Mouse (Mus musculus) cerebellum, adult (tissue): Measurements from ENCODE around the gene Gm4312.
"Not testable (repeated sequence)": the region's sequence is repeated elsewhere in the genome, so short reads cannot be mapped to it uniquely, and the experiment has no call there.

ENCODE experiments used
- ATAC-seq: cut with Nextera tagmentation; 2 replicates; pipeline ENCODE4 v1.9.2; 2017; ENCODE audit warnings: mild to moderate bottlenecking, moderate library complexity, mixed read lengths; ENCODE audit not compliant: insufficient number of reproducible peaks, low FRiP score, low TSS enrichment

Gene Gm4312

DNA sequence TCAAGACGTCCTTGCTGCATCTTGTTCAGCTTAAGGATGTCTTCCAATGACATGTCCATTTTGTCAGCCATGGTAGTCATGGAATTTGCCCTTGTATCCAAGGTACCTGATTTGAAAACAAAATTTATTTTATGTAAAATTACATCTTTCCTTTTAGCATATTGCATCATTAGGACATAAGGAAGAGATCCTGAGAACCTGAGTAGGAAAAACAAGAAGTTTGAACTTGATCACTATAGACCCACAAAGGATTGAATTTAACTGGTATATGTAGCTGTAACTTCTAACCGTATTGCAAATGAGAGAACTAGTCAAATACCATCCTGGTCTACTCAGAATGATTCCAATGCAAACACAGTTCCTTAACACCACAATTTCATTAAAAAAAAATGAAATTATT, at the start of gene Gm4312:
Gm4312 (minus strand) TSS at position 101 of the 400 bp plus-strand sequence.
- not testable (repeated sequence) for ATAC-seq

DNA sequence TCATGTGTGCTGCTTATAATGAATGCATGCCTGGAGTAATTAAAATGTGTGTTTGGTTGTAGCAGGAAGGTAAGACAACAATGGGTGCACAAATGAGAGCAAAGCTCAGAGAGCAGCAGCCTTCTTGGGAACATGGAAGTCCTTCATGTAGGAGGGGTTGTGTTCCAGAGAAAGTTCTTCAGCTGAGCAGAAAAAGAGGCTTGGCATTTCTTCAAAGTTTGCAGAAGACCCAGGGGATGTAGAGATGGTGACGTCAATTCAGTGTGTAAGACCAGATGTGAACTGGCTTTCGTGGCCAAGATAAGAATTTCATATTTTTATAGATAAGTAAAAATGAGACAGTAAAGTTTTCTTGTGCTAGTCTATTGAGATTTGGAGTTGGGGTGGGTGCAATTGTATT, 45.2 kb upstream of the Gm4312 start:
- no peak for ATAC-seq

- ATAC-seq = no peak
Measured at GRCm38 (mm10) chr10:100415566-100415965, 33.2 kb upstream of the Gm4312 start.

- ATAC-seq = not testable (repeated sequence)
Measured at GRCm38 (mm10) chr10:100402301-100402700, 19.9 kb upstream of the Gm4312 start.

DNA sequence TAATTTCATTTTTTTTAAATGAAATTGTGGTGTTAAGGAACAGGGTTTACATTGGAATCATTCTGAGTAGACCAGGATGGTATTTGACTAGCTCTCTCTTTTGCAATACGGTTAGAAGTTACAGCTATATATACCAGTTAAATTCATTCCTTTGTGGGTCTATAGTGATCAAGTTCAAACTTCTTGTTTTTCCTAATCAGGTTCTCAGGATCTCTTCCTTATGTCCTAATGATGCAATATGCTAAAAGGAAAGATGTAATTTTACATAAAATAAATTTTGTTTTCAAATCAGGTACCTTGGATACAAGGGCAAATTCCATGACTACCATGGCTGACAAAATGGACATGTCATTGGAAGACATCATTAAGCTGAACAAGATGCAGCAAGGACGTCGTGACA, 21.3 kb downstream of the Gm4312 start, which contains the start of gene Gm4307:
Gm4307 (plus strand) TSS at position 301 of the 400 bp plus-strand sequence.
- ATAC-seq = not testable (repeated sequence)

GRCm38 (mm10) chr10:100356841-100357240, 25.5 kb downstream of the Gm4312 start:
- ATAC-seq = not testable (repeated sequence)

DNA sequence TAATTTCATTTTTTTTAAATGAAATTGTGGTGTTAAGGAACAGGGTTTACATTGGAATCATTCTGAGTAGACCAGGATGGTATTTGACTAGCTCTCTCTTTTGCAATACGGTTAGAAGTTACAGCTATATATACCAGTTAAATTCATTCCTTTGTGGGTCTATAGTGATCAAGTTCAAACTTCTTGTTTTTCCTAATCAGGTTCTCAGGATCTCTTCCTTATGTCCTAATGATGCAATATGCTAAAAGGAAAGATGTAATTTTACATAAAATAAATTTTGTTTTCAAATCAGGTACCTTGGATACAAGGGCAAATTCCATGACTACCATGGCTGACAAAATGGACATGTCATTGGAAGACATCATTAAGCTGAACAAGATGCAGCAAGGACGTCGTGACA, 31.6 kb downstream of the Gm4312 start, which contains the start of gene Gm4305:
Gm4305 (plus strand) TSS at position 301 of the 400 bp plus-strand sequence.
- not testable (repeated sequence) for ATAC-seq

GRCm38 (mm10) chr10:100345672-100346071, 36.7 kb downstream of the Gm4312 start, which contains the start of gene Gm4303:
Gm4303 (plus strand) TSS chr10:100345972.
- not testable (repeated sequence) for ATAC-seq

- ATAC-seq = not testable (repeated sequence)
Measured at GRCm38 (mm10) chr10:100340536-100340935, 41.8 kb downstream of the Gm4312 start, which contains the start of gene Gm4302. Gm4302 (plus strand) TSS chr10:100340836.

- not testable (repeated sequence) for ATAC-seq
Measured at GRCm38 (mm10) chr10:100335376-100335775, 47.0 kb downstream of the Gm4312 start, which contains the start of gene Gm4301. Gm4301 (plus strand) TSS chr10:100335676.
